Comparison of ENCODE assay signal across 8 mouse cellular contexts in the genomic region with DNA sequence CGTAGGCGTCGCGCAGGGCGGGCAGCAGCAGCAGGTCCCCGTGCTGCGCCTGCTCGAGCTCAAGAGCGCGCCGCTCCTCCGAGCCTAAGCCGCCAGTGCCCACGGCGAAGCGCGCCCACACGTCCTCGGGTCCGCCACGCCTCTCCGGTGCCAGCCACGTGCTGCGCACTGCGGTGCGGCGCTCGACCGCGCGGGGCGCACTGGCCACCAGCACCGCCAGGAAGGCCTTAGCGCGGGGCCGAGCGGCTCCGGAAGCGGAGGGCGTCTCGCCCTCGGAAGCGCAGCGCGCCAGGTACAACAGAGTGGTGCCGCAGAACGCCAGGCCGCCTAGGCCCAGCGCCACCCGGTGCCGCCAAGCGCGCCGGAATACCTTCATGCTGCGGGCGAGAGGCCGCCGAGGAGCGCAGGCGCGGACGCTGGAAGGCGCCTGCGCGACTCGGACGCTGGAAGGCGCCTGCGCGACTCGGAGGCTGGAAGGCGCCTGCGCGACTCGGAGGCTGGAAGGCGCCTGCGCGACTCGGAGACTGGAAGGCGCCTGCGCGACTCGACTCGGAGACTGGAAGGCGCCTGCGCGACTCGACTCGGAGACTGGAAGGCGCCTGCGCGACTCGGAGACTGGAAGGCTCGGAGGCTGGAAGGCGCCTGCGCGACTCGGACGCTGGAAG. TPM values are rescaled to one million over a fixed set of nuclear protein-coding genes. Genes with fewer than 3 reads are reported as not detected.
DNase-seq lines count a peak whose midpoint lies in the region; ATAC-seq and TF ChIP-seq lines count a peak whose summit lies in the region.

A gene (minus strand): TSS at position 409 of the 665 bp plus-strand sequence.
A gene (plus strand): TSS at position 632 of the 665 bp plus-strand sequence.

- H3K27me3 ChIP-seq in neural tube, embryonic 15.5 days (replicated peaks), result no peaks in the 10 kb centered on the region

- H3K9me3 ChIP-seq in neural tube, embryonic 15.5 days (replicated peaks), result no peaks in the 10 kb centered on the region

- peak; percentile 81 to 84 for DNase-seq in CD8-positive naive resting alpha-beta T cell, adult 2 months (ENCODE audit: low read depth in 2 of 2, low spot score in 2 of 2)
- DNase-seq in fibroblast of lung, adult 2 months (ENCODE audit: low read depth), result peak; percentile 67
- DNase-seq in heart, postnatal 4 days, result peak; percentile 87
- peak; percentile 83 for DNase-seq in layer of hippocampus, adult 2 months (ENCODE audit: low spot score in 2 of 2)
- peak; percentile 85 for DNase-seq in lung, adult 2 months
- DNase-seq in testis, postnatal 10 days (ENCODE audit: low spot score), result peak; percentile 91

- peak; percentile 89 for ATAC-seq in neural tube, embryonic 15.5 days (ENCODE audit: low FRiP score)

- H3K4me2 ChIP-seq in neural tube, embryonic 15.5 days, result peak within 1 kb of the TSS; percentile 99

- H3K4me3 ChIP-seq in bone marrow macrophage, adult 2 months (ENCODE audit: insufficient read depth, low read length), result peak within 1 kb of the TSS; percentile 95
- peak within 1 kb of the TSS; percentile 88 for H3K4me3 ChIP-seq in layer of hippocampus, adult 2 months
- peak within 1 kb of the TSS; percentile 100 for H3K4me3 ChIP-seq in lung, adult 2 months (replicated peaks; ENCODE audit: extremely low read depth, low read depth, low read length)
- peak within 1 kb of the TSS; percentile 70 for H3K4me3 ChIP-seq in neural tube, embryonic 15.5 days (replicated peaks)

- peak within 1 kb of the TSS; percentile 98 for H3K27ac ChIP-seq in bone marrow macrophage, adult 2 months (ENCODE audit: insufficient read depth, low read depth, low read length)
- peak within 1 kb of the TSS; percentile 100 for H3K27ac ChIP-seq in layer of hippocampus, adult 2 months
- H3K27ac ChIP-seq in neural tube, embryonic 15.5 days (replicated peaks), result peak within 1 kb of the TSS; percentile 99

- no peak for TF ChIP-seq CTCF in bone marrow macrophage, adult 2 months (IDR thresholded peaks at IDR 0.05; ENCODE audit: low read depth, low read length)
- peak; percentile 84 for TF ChIP-seq CTCF in layer of hippocampus, adult 2 months (conservative IDR thresholded peaks at IDR 0.05)
- TF ChIP-seq CTCF in lung, adult 2 months (IDR thresholded peaks at IDR 0.05; ENCODE audit: insufficient read depth, low read length), result peak; percentile 44

- under 1% methylated on average over 99 of the region's 99 CpGs for WGBS in lung, adult 2 months
- WGBS in neural tube, embryonic 15.5 days, result under 1% methylated on average over 97 of the region's 99 CpGs

- TF ChIP-seq POLR2A in bone marrow macrophage, adult 2 months (IDR thresholded peaks at IDR 0.05; ENCODE audit: borderline replicate concordance, low read depth, low read length), result no peak
- peak; percentile 52; the same call in 1 of the 2 replicates for TF ChIP-seq POLR2A in lung, adult 2 months (IDR thresholded peaks at IDR 0.05; ENCODE audit: borderline replicate concordance, extremely low read depth, low read depth, low read length)

- H3K36me3 ChIP-seq in neural tube, embryonic 15.5 days, result peaks cover 11% of the 10 kb centered on the region

- H3K4me1 ChIP-seq in bone marrow macrophage, adult 2 months (ENCODE audit: control insufficient read depth, insufficient read depth, low read length), result peaks cover 13% of the 10 kb centered on the region
- peaks cover 8% of the 10 kb centered on the region for H3K4me1 ChIP-seq in lung, adult 2 months (ENCODE audit: control insufficient read depth, insufficient read depth, low read length)
- peaks cover 41% of the 10 kb centered on the region for H3K4me1 ChIP-seq in neural tube, embryonic 15.5 days

- peak within 1 kb of the TSS; percentile 82 for H3K9ac ChIP-seq in neural tube, embryonic 15.5 days (replicated peaks)

RNA-seq across cellular contexts. Expression of the first gene that starts in this region (rescaled TPM):
- polyA plus RNA-seq in bone marrow macrophage, adult 2 months (2012; ENCODE audit: insufficient read depth, insufficient read length, missing spikeins), result 1.7 and 2.3 TPM in 2 replicates
- total RNA-seq in heart, postnatal 4 days (2021), result 1 to 10 TPM; 4.1 to 4.5 TPM
- total RNA-seq in layer of hippocampus, adult 2 months (2021), result 10 to 100 TPM in 1 of 2 experiments, 1 to 10 TPM in 1; 9.3 to 10.1 TPM
- polyA plus RNA-seq in lung, adult 2 months (2012; rRNA removed), result 6.1 and 7.4 TPM in 2 replicates
- 31.9 and 35.6 TPM in 2 replicates for polyA plus RNA-seq in neural tube, embryonic 15.5 days (2015; fragmentation: Nextera tagmentation; extraction: Ambion mirVana)

RNA-seq across cellular contexts. Expression of the second gene that starts in this region (rescaled TPM):
- polyA plus RNA-seq in bone marrow macrophage, adult 2 months (2012; ENCODE audit: insufficient read depth, insufficient read length, missing spikeins), result 197 and 213 TPM in 2 replicates
- total RNA-seq in heart, postnatal 4 days (2021), result 100 to 1,000 TPM; 107 to 109 TPM
- 100 to 1,000 TPM; 191 to 194 TPM for total RNA-seq in layer of hippocampus, adult 2 months (2021)
- polyA plus RNA-seq in lung, adult 2 months (2012; rRNA removed), result 54.3 and 63.6 TPM in 2 replicates
- polyA plus RNA-seq in neural tube, embryonic 15.5 days (2015; fragmentation: Nextera tagmentation; extraction: Ambion mirVana), result 118 and 137 TPM in 2 replicates

Comparison
In these comparisons a context has a peak if more than half of its experiments do, and no peak if none do; other contexts are left out.
1. Peak in every context shown above with its lines: DNase-seq, ATAC-seq, H3K4me3 ChIP-seq and H3K27ac ChIP-seq.